Mouse (Mus musculus) bone marrow macrophage, adult 2 months (primary cell): ENCODE results near the gene 4930579F01Rik.

ENCODE experiments used
- CTCF ChIP-seq: IDR thresholded peaks from 2 replicates; pipeline ENCODE4 v1.5.1; 2012; ENCODE audit warnings: low read depth, mild to moderate bottlenecking, low read length, moderate library complexity
- POLR2A ChIP-seq: IDR thresholded peaks from 2 replicates; pipeline ENCODE4 v1.6.1; 2012; ENCODE audit warnings: mild to moderate bottlenecking, low read depth, low read length, borderline replicate concordance

- TF ChIP-seq CTCF (no peak), POLR2A (no peak)
These were observed 69.8 kb downstream of the 4930579F01Rik start for GRCm38 (mm10) chr3:138123842-138124241.
